Mouse (Mus musculus) stomach, embryonic 14.5 days (tissue): Measurements from ENCODE around the gene Ntng2. TPM values are rescaled to one million over a fixed set of nuclear protein-coding genes. Genes with fewer than 3 reads are reported as not detected.

Source experiments
- ATAC-seq: fragments of 200-750 bp; cut with Nextera tagmentation; 2 replicates; pipeline ENCODE4 v1.8.0; 2017; ENCODE audit warnings: low read depth, moderate TSS enrichment; ENCODE audit not compliant: insufficient number of reproducible peaks, insufficient read depth, low FRiP score
- H3K27ac ChIP-seq: fragments of 300-500 bp; sonication (generic); 2 replicates; pipeline ENCODE4 v1.5.1; 2014; ENCODE audit warnings: mild to moderate bottlenecking, low read length, moderate library complexity, mixed read lengths
- H3K27me3 ChIP-seq: fragments of 300-500 bp; sonication (generic); 2 replicates; pipeline ENCODE4 v1.6.1; 2014; ENCODE audit warnings: low read length, control low read depth, mixed read lengths; ENCODE audit not compliant: control insufficient read depth, insufficient read depth
- H3K36me3 ChIP-seq: fragments of 300-500 bp; sonication (generic); 2 replicates; pipeline ENCODE4 v1.6.1; 2014; ENCODE audit warnings: mild to moderate bottlenecking, control low read depth, low read length, moderate library complexity, mixed read lengths; ENCODE audit not compliant: control insufficient read depth, insufficient read depth
- H3K4me1 ChIP-seq: fragments of 300-500 bp; sonication (generic); 2 replicates; pipeline ENCODE4 v1.6.1; 2014; ENCODE audit warnings: low read length, control low read depth, mixed read lengths; ENCODE audit not compliant: control insufficient read depth, insufficient read depth
- H3K4me2 ChIP-seq: fragments of 300-500 bp; sonication (generic); replicated peaks from 2 replicates; pipeline ENCODE4 v1.6.1; 2014; ENCODE audit warnings: low read depth, low read length, control low read depth
- H3K4me3 ChIP-seq: fragments of 300-500 bp; sonication (generic); 2 replicates; pipeline ENCODE4 v1.5.1; 2014; ENCODE audit warnings: low read depth, low read length, control low read depth
- H3K9ac ChIP-seq: fragments of 300-500 bp; sonication (generic); replicated peaks from 2 replicates; pipeline ENCODE4 v1.6.1; 2014; ENCODE audit warnings: low read depth, mild to moderate bottlenecking, control low read depth, low read length, moderate library complexity, mixed read lengths
- H3K9me3 ChIP-seq: fragments of 300-500 bp; sonication (generic); 2 replicates; pipeline ENCODE4 v1.6.1; 2016; ENCODE audit warnings: low read depth, low read length, control low read depth; ENCODE audit not compliant: control insufficient read depth
- WGBS: fragments of 180-500 bp; shearing (Covaris S2); extraction: QIAGEN DNeasy Blood & Tissue Kit; methylation state at CpG from one replicate; pipeline ENCODE4 v1.1.7; 2014; 5-methylcytosine and 5-hydroxymethylcytosine counted together
- polyA plus RNA-seq: library from polyadenylated mRNA; unstranded; fragments of >200 nt; fragmentation: Nextera tagmentation; extraction: Ambion mirVana; gene quantifications from 2 replicates; pipeline ENCODE4 v1.2.1, GENCODE M21; 2014

The Ntng2 gene
- polyA plus RNA-seq, result 0.43 and 0.49 TPM in 2 replicates

- H3K4me1 ChIP-seq, result peaks cover 23% of the 10 kb centered on the region
- peak within 1 kb of the TSS; percentile 45 for H3K9ac ChIP-seq
- H3K4me2 ChIP-seq, result peak within 1 kb of the TSS; percentile 100
- peaks cover 49% of the 10 kb centered on the region for H3K27me3 ChIP-seq
- no peaks in the 10 kb centered on the region for H3K36me3 ChIP-seq
- ATAC-seq, result peak; percentile 51; the same call in 1 of the 2 replicates
- WGBS, result 1% methylated on average over 54 of the region's 54 CpGs
- no peak within 1 kb of the TSS for H3K27ac ChIP-seq
- peak within 1 kb of the TSS; percentile 57 for H3K4me3 ChIP-seq
- H3K9me3 ChIP-seq, result no peaks in the 10 kb centered on the region
These were observed at the start of gene Ntng2 for GRCm38 (mm10) chr2:29252599-29253204. Gene Ntng2 (minus strand): TSS chr2:29253005.

- Histone ChIP-seq H3K4me3 (no peak overlapping the region), H3K27me3 (no peaks in the 10 kb centered on the region), H3K36me3 (no peaks in the 10 kb centered on the region), H3K9ac (no peak overlapping the region), H3K4me2 (no peak overlapping the region), H3K27ac (no peak overlapping the region), H3K4me1 (no peaks in the 10 kb centered on the region), H3K9me3 (peaks cover 6% of the 10 kb centered on the region; the same call in 1 of the 2 replicates)
- ATAC-seq, result no peak
- WGBS, result 56% methylated on average over 3 of the region's 3 CpGs
These were observed 42.8 kb upstream of the Ntng2 start for GRCm38 (mm10) chr2:29295557-29295956.

GRCm38 (mm10) chr2:29287651-29288050 lies 34.8 kb upstream of the Ntng2 start:
- Histone ChIP-seq H3K9ac (no peak overlapping the region), H3K36me3 (no peaks in the 10 kb centered on the region), H3K4me3 (no peak overlapping the region), H3K27me3 (no peaks in the 10 kb centered on the region), H3K9me3 (no peaks in the 10 kb centered on the region), H3K4me1 (no peaks in the 10 kb centered on the region), H3K27ac (no peak overlapping the region), H3K4me2 (no peak overlapping the region)
- no peak for ATAC-seq
- 52% methylated on average over 5 of the region's 5 CpGs for WGBS

- H3K27me3 ChIP-seq, result no peaks in the 10 kb centered on the region
- no peak overlapping the region for H3K27ac ChIP-seq
- H3K9me3 ChIP-seq, result no peaks in the 10 kb centered on the region
- H3K4me3 ChIP-seq, result no peak overlapping the region
- no peak for ATAC-seq
- 69% methylated on average over 5 of the region's 5 CpGs for WGBS
- no peaks in the 10 kb centered on the region for H3K4me1 ChIP-seq
- no peak overlapping the region for H3K4me2 ChIP-seq
- no peaks in the 10 kb centered on the region for H3K36me3 ChIP-seq
- H3K9ac ChIP-seq, result no peak overlapping the region
These were observed 24.9 kb upstream of the Ntng2 start for GRCm38 (mm10) chr2:29277703-29278121.

- WGBS, result 56% methylated on average over 7 of the region's 7 CpGs
- no peak overlapping the region for H3K4me2 ChIP-seq
- no peaks in the 10 kb centered on the region for H3K27me3 ChIP-seq
- no peak overlapping the region for H3K9ac ChIP-seq
- no peak overlapping the region for H3K4me3 ChIP-seq
- no peaks in the 10 kb centered on the region for H3K9me3 ChIP-seq
- no peaks in the 10 kb centered on the region for H3K36me3 ChIP-seq
- H3K4me1 ChIP-seq, result no peaks in the 10 kb centered on the region
- no peak overlapping the region for H3K27ac ChIP-seq
- ATAC-seq, result no peak
These were observed 19.2 kb upstream of the Ntng2 start for GRCm38 (mm10) chr2:29271803-29272518.

GRCm38 (mm10) chr2:29271098-29271497 lies 18.3 kb upstream of the Ntng2 start:
- WGBS, result 54% methylated on average over 7 of the region's 7 CpGs
- Histone ChIP-seq H3K4me2 (no peak overlapping the region), H3K9me3 (no peaks in the 10 kb centered on the region), H3K4me3 (no peak overlapping the region), H3K27me3 (no peaks in the 10 kb centered on the region), H3K9ac (no peak overlapping the region), H3K36me3 (no peaks in the 10 kb centered on the region), H3K4me1 (no peaks in the 10 kb centered on the region), H3K27ac (no peak overlapping the region)
- no peak for ATAC-seq

GRCm38 (mm10) chr2:29266810-29267209 lies 14.0 kb upstream of the Ntng2 start:
- Histone ChIP-seq H3K36me3 (no peaks in the 10 kb centered on the region), H3K27me3 (no peaks in the 10 kb centered on the region), H3K4me3 (no peak overlapping the region), H3K27ac (no peak overlapping the region), H3K9ac (no peak overlapping the region), H3K4me1 (no peaks in the 10 kb centered on the region), H3K9me3 (no peaks in the 10 kb centered on the region), H3K4me2 (no peak overlapping the region)
- no peak for ATAC-seq
- 59% methylated on average over 4 of the region's 4 CpGs for WGBS

- Histone ChIP-seq H3K4me2 (no peak overlapping the region), H3K4me3 (no peak overlapping the region), H3K27me3 (no peaks in the 10 kb centered on the region), H3K9ac (no peak overlapping the region), H3K36me3 (no peaks in the 10 kb centered on the region), H3K27ac (no peak overlapping the region), H3K9me3 (no peaks in the 10 kb centered on the region), H3K4me1 (no peaks in the 10 kb centered on the region)
- no peak for ATAC-seq
- 70% methylated on average over 6 of the region's 6 CpGs for WGBS
These were observed 9.7 kb upstream of the Ntng2 start for GRCm38 (mm10) chr2:29262436-29262915.
